Mouse (Mus musculus) CH12.LX (cell line): Measurements from ENCODE around the gene Asxl1. TPM values are rescaled to one million over a fixed set of nuclear protein-coding genes. Genes with fewer than 3 reads are reported as not detected.

ENCODE experiments used
- DNase-seq: peaks from one replicate; pipeline ENCODE4 v3.0.0-alpha.2; 2013; ENCODE audit errors: extremely low read depth
- H3K27ac ChIP-seq: 2 replicates; pipeline ENCODE4 v1.5.1; 2012; ENCODE audit warnings: low read depth, mild to moderate bottlenecking, control low read depth, moderate library complexity; ENCODE audit not compliant: insufficient read depth
- H3K27me3 ChIP-seq: replicated peaks from 2 replicates; pipeline ENCODE3; 2012; ENCODE audit warnings: inconsistent platforms
- H3K36me3 ChIP-seq, 2 experiments: replicated peaks in 1 of 2; 2 replicates each; pipeline versions ENCODE3 to v1.6.1; 2012; ENCODE audit warnings: inconsistent platforms in 1 of 2, low read length in 1 of 2, mild to moderate bottlenecking in 1 of 2, mixed read lengths in 1 of 2, moderate library complexity in 1 of 2; ENCODE audit not compliant: control insufficient read depth in 1 of 2, insufficient read depth in 1 of 2
- H3K4me1 ChIP-seq, 2 experiments: 2 replicates each; pipeline ENCODE4 v1.6.1; 2012; ENCODE audit warnings: inconsistent platforms in 1 of 2, moderate library complexity in 1 of 2; ENCODE audit not compliant: insufficient read depth in 2 of 2, control insufficient read depth in 1 of 2
- H3K4me2 ChIP-seq: 2 replicates; pipeline ENCODE4 v1.6.1; 2012; ENCODE audit warnings: low read depth, mild to moderate bottlenecking, control low read depth; ENCODE audit not compliant: poor library complexity, insufficient read depth, severe bottlenecking
- H3K4me3 ChIP-seq, 3 experiments: fragments of 150-350 bp in 1 of 3; sonication (generic) in 1 of 3; replicated peaks in 1 of 3; 2 replicates each; pipeline versions ENCODE3 to v1.5.1; 2011 to 2012; ENCODE audit warnings: low read depth in 2 of 3, low read length in 2 of 3, mild to moderate bottlenecking in 2 of 3, moderate library complexity in 2 of 3, control low read depth in 1 of 3, improper control_type of control experiment in 1 of 3, inconsistent platforms in 1 of 3, mixed read lengths in 1 of 3; ENCODE audit not compliant: poor library complexity in 1 of 3
- H3K79me2 ChIP-seq: replicated peaks from 2 replicates; pipeline ENCODE4 v1.6.1; 2012; ENCODE audit warnings: mild to moderate bottlenecking, moderate library complexity; ENCODE audit not compliant: control insufficient read depth, poor library complexity, insufficient read depth, severe bottlenecking; ENCODE audit errors: extremely low read depth
- H3K9ac ChIP-seq: 2 replicates; pipeline ENCODE4 v1.6.1; 2012; ENCODE audit warnings: low read depth, mild to moderate bottlenecking, control low read depth, moderate library complexity; ENCODE audit not compliant: insufficient read depth
- H3K9me3 ChIP-seq: replicated peaks from 2 replicates; pipeline ENCODE3; 2012; ENCODE audit warnings: low read length, inconsistent platforms, mixed read lengths
- BHLHE40 ChIP-seq: IDR thresholded peaks from 2 replicates; pipeline ENCODE4 v1.6.1; 2011; ENCODE audit warnings: mild to moderate bottlenecking, low read depth, low read length, improper control_type of control experiment
- CHD1 ChIP-seq: IDR thresholded peaks from 2 replicates; pipeline ENCODE4 v1.6.1; 2012; ENCODE audit warnings: low read depth, low read length, improper control_type of control experiment, inconsistent platforms
- CHD2 ChIP-seq: IDR thresholded peaks from 2 replicates; pipeline ENCODE4 v1.6.1; 2011; ENCODE audit warnings: low read length, improper control_type of control experiment
- CTCF ChIP-seq, 2 experiments: IDR thresholded peaks in 1 of 2; conservative IDR thresholded peaks in 1 of 2; 2 replicates each; pipeline ENCODE4 v1.5.1; 2011 to 2012; ENCODE audit warnings: low read depth in 2 of 2, low read length in 2 of 2, improper control_type of control experiment in 1 of 2, inconsistent platforms in 1 of 2, mild to moderate bottlenecking in 1 of 2, moderate library complexity in 1 of 2
- ELF1 ChIP-seq: IDR thresholded peaks from 2 replicates; pipeline ENCODE4 v1.6.1; 2014; ENCODE audit warnings: low read depth, mild to moderate bottlenecking, inconsistent platforms, low read length, improper control_type of control experiment
- EP300 ChIP-seq: IDR thresholded peaks from 2 replicates; pipeline ENCODE4 v1.6.1; 2011; ENCODE audit warnings: low read length, improper control_type of control experiment
- IRF4 ChIP-seq: IDR thresholded peaks from 2 replicates; pipeline ENCODE4 v1.6.1; 2014; ENCODE audit warnings: low read depth, mild to moderate bottlenecking, inconsistent platforms, low read length, improper control_type of control experiment
- JUN ChIP-seq: IDR thresholded peaks from 2 replicates; pipeline ENCODE4 v1.6.1; 2011; ENCODE audit warnings: low read depth, mild to moderate bottlenecking, low read length, improper control_type of control experiment, moderate library complexity; ENCODE audit not compliant: insufficient read depth
- KAT2A ChIP-seq: IDR thresholded peaks from 2 replicates; pipeline ENCODE4 v1.6.1; 2012; ENCODE audit warnings: low read length, improper control_type of control experiment, inconsistent platforms; ENCODE audit not compliant: insufficient replicate concordance
- MEF2A ChIP-seq: IDR thresholded peaks from 2 replicates; pipeline ENCODE4 v1.6.1; 2014; ENCODE audit warnings: low read depth, mild to moderate bottlenecking, inconsistent platforms, low read length, improper control_type of control experiment, borderline replicate concordance
- MXI1 ChIP-seq: IDR thresholded peaks from 2 replicates; pipeline ENCODE4 v1.6.1; 2011; ENCODE audit warnings: mild to moderate bottlenecking, low read depth, low read length, improper control_type of control experiment
- MYC ChIP-seq: IDR thresholded peaks from 2 replicates; pipeline ENCODE4 v1.6.1; 2011; ENCODE audit warnings: low read depth, mild to moderate bottlenecking, improper control_type of control experiment, low read length
- PAX5 ChIP-seq: IDR thresholded peaks from 2 replicates; pipeline ENCODE4 v1.6.1; 2012; ENCODE audit warnings: low read length, inconsistent platforms, mixed read lengths
- POLR2AphosphoS2 ChIP-seq: IDR thresholded peaks from 2 replicates; pipeline ENCODE4 v1.6.1; 2011; ENCODE audit warnings: low read depth, low read length, improper control_type of control experiment
- RCOR1 ChIP-seq: conservative IDR thresholded peaks from 2 replicates; pipeline ENCODE4 v1.6.1; 2012; ENCODE audit warnings: low read depth, mild to moderate bottlenecking, inconsistent platforms, low read length, improper control_type of control experiment
- UBTF ChIP-seq: IDR thresholded peaks from 2 replicates; pipeline ENCODE4 v1.6.1; 2012; ENCODE audit warnings: low read depth, mild to moderate bottlenecking, inconsistent platforms, low read length, improper control_type of control experiment, moderate library complexity
- USF2 ChIP-seq: conservative IDR thresholded peaks from 2 replicates; pipeline ENCODE4 v1.6.1; 2011; ENCODE audit warnings: low read depth, low read length, improper control_type of control experiment
- dilution Hi-C: fragments of 300-500 bp; cut with MboI; formaldehyde crosslinking; loops from 2 replicates; pipeline ENCODE4 v1.14.3; 2020; ENCODE audit warnings: low sequenced_read_pairs; ENCODE audit not compliant: extremely low pct_unique_long_range_greater_than_20kb, extremely low pct_ligation_motif_present
- in situ Hi-C: fragments of 300-500 bp; cut with MboI; formaldehyde crosslinking; loops from 3 replicates; pipeline ENCODE4 v1.14.3; 2019; ENCODE audit warnings: low sequenced_read_pairs, low pct_ligation_motif_present, low pct_unique_long_range_greater_than_20kb, mixed read lengths
- polyA plus RNA-seq: library from polyadenylated mRNA; unstranded; fragments of >175 nt; gene quantifications from 2 replicates; pipeline ENCODE4 v1.2.1, GENCODE M21; 2012; ENCODE audit warnings: low read depth; ENCODE audit not compliant: insufficient read length
- total RNA-seq, 2 experiments: library from RNA; depleted of rRNA; stranded (reverse); fragments of 300-350 nt in 1 of 2; fragments of >200 nt in 1 of 2; gene quantifications; 2 replicates each; pipeline ENCODE4 v1.2.3; 2012 to 2014

The Asxl1 gene
- total and polyA plus RNA-seq, 3 experiments: 12.7 to 31.1 (median 18.0) TPM

DNA sequence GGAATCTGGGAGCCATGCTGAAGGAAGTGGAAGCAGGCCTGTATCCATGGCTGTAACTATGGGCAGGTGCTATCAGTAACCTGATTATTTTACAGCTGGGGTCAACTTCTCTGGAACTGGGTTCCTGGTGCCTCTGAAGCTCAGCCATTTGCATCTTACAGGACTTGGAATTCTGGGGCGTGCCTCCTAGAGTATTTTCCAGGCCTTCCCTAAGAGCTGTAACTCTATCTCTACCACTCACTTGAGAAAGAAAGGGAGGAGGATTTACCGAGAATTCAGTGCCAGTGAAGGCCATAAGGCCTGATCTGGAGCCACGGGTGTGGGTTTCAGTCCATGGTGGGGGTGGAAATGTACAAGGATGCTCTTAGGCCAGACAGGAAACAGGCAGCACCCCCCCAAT lies 95.6 kb downstream of the Asxl1 start:
- Histone ChIP-seq H3K27me3 (peaks cover 11% of the 10 kb centered on the region), H3K9ac (no peak overlapping the region)
- TF ChIP-seq CTCF (conservative IDR thresholded peaks at IDR 0.05 in 1 of 2, IDR thresholded peaks at IDR 0.05 in 1 of 2; ENCODE audit: low read depth in 2 of 2, low read length in 2 of 2) (no peak), PAX5 (no peak), POLR2AphosphoS2 (no peak), MYC (no peak), ELF1 (no peak), EP300 (no peak), JUN (no peak), CHD2 (no peak), MEF2A (no peak), IRF4 (no peak), MXI1 (no peak), BHLHE40 (no peak), KAT2A (no peak), USF2 (no peak), UBTF (no peak)
- TF ChIP-seq, all 38 proteins: peak for 0
- Histone ChIP-seq H3K4me1 (peaks cover 2 to 14% of the 10 kb centered on the region in 2 experiments; a peak in 3 of 4 replicates), H3K4me3 (no peak overlapping the region), H3K27ac (no peak overlapping the region), H3K9me3 (no peaks in the 10 kb centered on the region), H3K36me3 (peaks cover under 1 to 8% of the 10 kb centered on the region in 2 experiments), H3K79me2 (no peaks in the 10 kb centered on the region), H3K4me2 (no peak overlapping the region)
- in situ Hi-C loops (no loop called here), dilution Hi-C loops (no loop called here)
- no peak for DNase-seq

DNA sequence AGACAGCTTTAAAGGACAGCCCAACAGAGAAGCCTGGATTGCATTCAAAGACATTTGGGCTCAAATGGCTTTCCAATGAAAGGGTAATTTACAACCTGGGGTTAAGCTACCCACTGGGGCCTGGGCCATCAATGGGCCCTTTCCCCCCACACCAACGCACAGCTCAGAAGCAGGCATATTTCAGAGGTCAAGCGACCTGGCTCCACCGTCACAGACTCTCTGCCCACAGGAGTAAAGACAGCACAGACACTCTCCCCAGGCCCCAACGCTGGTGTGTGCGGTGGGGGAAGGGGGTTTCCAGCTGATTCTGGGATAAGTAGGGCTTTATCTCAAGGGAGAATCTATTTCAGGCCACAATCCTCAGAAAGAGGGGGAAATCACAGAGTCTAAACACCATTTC lies 97.1 kb downstream of the Asxl1 start:
- in situ Hi-C loops: no loop called here
- no peaks in the 10 kb centered on the region for H3K9me3 ChIP-seq
- dilution Hi-C loops: no loop called here
- H3K4me1 ChIP-seq: peaks cover 2 to 14% of the 10 kb centered on the region in 2 experiments; a peak in 3 of 4 replicates
- no peak overlapping the region for H3K27ac ChIP-seq
- H3K4me2 ChIP-seq: no peak overlapping the region
- no peaks in the 10 kb centered on the region for H3K79me2 ChIP-seq
- H3K27me3 ChIP-seq: peaks cover 11% of the 10 kb centered on the region
- no peak for DNase-seq
- H3K9ac ChIP-seq: no peak overlapping the region
- H3K36me3 ChIP-seq: no peaks in the 10 kb centered on the region
- TF ChIP-seq EP300: no peak
- no peak for TF ChIP-seq RCOR1
- TF ChIP-seq POLR2AphosphoS2: no peak
- no peak for TF ChIP-seq MYC
- TF ChIP-seq CHD1: no peak
- H3K4me3 ChIP-seq: no peak overlapping the region
